Mouse (Mus musculus) heart, embryonic 12.5 days (tissue): ENCODE data around the gene Scn7a. TPM values are rescaled to one million over a fixed set of nuclear protein-coding genes. Genes with fewer than 3 reads are reported as not detected.

ENCODE experiments used
- ATAC-seq: fragments of 200-750 bp; cut with Nextera tagmentation; 2 replicates; pipeline ENCODE4 v1.8.0; 2017; ENCODE audit warnings: moderate TSS enrichment, moderate library complexity; ENCODE audit not compliant: insufficient number of reproducible peaks, low FRiP score
- H3K27ac ChIP-seq: fragments of 300-500 bp; sonication (generic); 2 replicates; pipeline ENCODE4 v1.5.1; 2016; ENCODE audit warnings: mild to moderate bottlenecking, moderate library complexity; ENCODE audit not compliant: poor library complexity, severe bottlenecking
- H3K27me3 ChIP-seq: fragments of 300-500 bp; sonication (generic); replicated peaks from 2 replicates; pipeline ENCODE4 v1.6.1; 2016; ENCODE audit warnings: mild to moderate bottlenecking, moderate library complexity
- H3K36me3 ChIP-seq: fragments of 300-500 bp; sonication (generic); 2 replicates; pipeline ENCODE4 v1.6.1; 2016; ENCODE audit warnings: mild to moderate bottlenecking, moderate library complexity
- H3K4me1 ChIP-seq: fragments of 300-500 bp; sonication (generic); replicated peaks from 2 replicates; pipeline ENCODE4 v1.6.1; 2016; ENCODE audit warnings: mild to moderate bottlenecking
- H3K4me2 ChIP-seq: fragments of 300-500 bp; sonication (generic); 2 replicates; pipeline ENCODE4 v1.6.1; 2016; ENCODE audit warnings: mild to moderate bottlenecking, moderate library complexity
- H3K4me3 ChIP-seq: fragments of 300-500 bp; sonication (generic); 2 replicates; pipeline ENCODE4 v1.5.1; 2016; ENCODE audit warnings: mild to moderate bottlenecking
- H3K9ac ChIP-seq: fragments of 300-500 bp; sonication (generic); 2 replicates; pipeline ENCODE4 v1.6.1; 2016; ENCODE audit warnings: mild to moderate bottlenecking, moderate library complexity
- H3K9me3 ChIP-seq: fragments of 300-500 bp; sonication (generic); replicated peaks from 2 replicates; pipeline ENCODE4 v1.6.1; 2016; ENCODE audit warnings: mild to moderate bottlenecking, moderate library complexity
- WGBS: fragments of 180-500 bp; shearing (Covaris S2); methylation state at CpG from one replicate; pipeline ENCODE4 v1.1.7; 2016; 5-methylcytosine and 5-hydroxymethylcytosine counted together
- polyA plus RNA-seq: library from polyadenylated mRNA; unstranded; fragments of >200 nt; fragmentation: Nextera tagmentation; extraction: Ambion mirVana; gene quantifications from 2 replicates; pipeline ENCODE4 v1.2.1, GENCODE M21; 2016

The Scn7a gene
- 0.98 and 1.2 TPM in 2 replicates for polyA plus RNA-seq

DNA sequence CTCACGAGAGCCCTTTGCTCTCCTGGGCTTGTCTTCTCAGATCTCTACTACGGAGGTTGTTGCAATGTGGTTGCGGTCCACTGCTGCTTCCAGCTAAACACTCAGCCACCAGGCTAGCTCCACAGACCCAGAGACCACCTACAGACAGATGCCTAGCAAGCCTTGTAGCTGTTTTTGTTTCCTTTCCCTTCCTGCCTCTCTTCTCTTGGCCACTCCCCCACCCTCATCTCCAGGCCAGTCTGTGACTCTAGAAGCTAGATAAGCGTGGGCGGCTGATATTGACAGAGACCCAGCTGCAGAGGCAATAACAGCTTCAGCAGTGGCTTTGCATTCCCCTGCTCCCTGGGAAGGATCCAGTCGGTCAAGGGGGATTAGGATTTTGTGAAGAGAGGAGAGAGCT is at the start of gene Scn7a:
Gene Scn7a, minus strand, starts transcription at position 150 of the 400 bp plus-strand sequence.
- H3K4me2 ChIP-seq = peak within 1 kb of the TSS; percentile 62
- 7% methylated on average over 6 of the region's 6 CpGs for whole genome bisulfite sequencing
- H3K9me3 ChIP-seq = no peaks in the 10 kb centered on the region
- H3K4me3 ChIP-seq = peak within 1 kb of the TSS; percentile 31
- no peak within 1 kb of the TSS for H3K27ac ChIP-seq
- no peaks in the 10 kb centered on the region for H3K27me3 ChIP-seq
- ATAC-seq = peak; percentile 36; the same call in 1 of the 2 replicates
- H3K36me3 ChIP-seq = no peaks in the 10 kb centered on the region
- H3K4me1 ChIP-seq = peaks cover 7% of the 10 kb centered on the region; the same call in 1 of the 2 replicates
- peak within 1 kb of the TSS; percentile 15; the same call in 1 of the 2 replicates for H3K9ac ChIP-seq

- Histone ChIP-seq H3K36me3 (no peaks in the 10 kb centered on the region), H3K9ac (no peak overlapping the region), H3K4me2 (no peak overlapping the region), H3K4me1 (no peaks in the 10 kb centered on the region), H3K4me3 (no peak overlapping the region), H3K27me3 (no peaks in the 10 kb centered on the region), H3K9me3 (no peaks in the 10 kb centered on the region), H3K27ac (no peak overlapping the region)
- WGBS = 64% methylated on average over 1 of the region's 1 CpGs
- ATAC-seq = no peak
Measured at GRCm38 (mm10) chr2:66827729-66828128, 43.0 kb upstream of the Scn7a start.

DNA sequence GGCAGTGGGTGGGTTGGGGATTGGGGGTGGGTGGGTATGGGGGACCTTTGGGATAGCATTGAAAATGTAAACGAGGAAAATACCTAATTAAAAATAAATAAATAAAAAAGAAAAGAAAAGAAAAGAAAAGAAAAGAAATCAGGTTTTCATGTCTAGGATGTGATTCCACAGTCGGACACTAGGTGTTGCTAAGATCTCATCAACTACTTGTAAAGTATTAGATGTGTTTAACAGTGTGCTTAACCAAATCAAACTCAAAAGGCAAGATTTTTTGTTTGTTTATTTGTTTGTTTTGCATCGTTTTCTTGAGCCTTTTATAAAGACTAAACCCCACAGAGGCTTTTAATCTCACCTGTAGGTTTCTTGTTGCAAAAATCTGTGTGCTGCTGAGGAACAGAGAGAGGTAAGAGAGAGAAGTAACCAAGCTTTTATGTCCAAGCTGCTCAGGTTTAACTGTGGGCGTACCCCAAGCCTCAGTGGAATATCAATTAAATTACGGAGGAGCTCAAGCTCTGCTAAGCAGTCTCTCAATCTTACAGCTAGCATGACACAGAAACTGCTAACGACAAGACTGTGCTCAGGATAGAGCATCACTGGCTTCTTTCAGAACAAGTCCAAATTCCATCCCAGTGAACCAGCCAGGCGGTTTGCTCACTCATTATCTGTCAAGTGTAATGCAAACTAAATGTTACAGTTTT is 35.3 kb upstream of the Scn7a start:
- H3K4me1 ChIP-seq = no peaks in the 10 kb centered on the region
- H3K9ac ChIP-seq = no peak overlapping the region
- H3K27ac ChIP-seq = no peak overlapping the region
- ATAC-seq = no peak
- no peaks in the 10 kb centered on the region for H3K27me3 ChIP-seq
- H3K4me2 ChIP-seq = no peak overlapping the region
- 38% methylated on average over 7 of the region's 7 CpGs for WGBS
- H3K4me3 ChIP-seq = no peak overlapping the region
- no peaks in the 10 kb centered on the region for H3K36me3 ChIP-seq
- no peaks in the 10 kb centered on the region for H3K9me3 ChIP-seq

DNA sequence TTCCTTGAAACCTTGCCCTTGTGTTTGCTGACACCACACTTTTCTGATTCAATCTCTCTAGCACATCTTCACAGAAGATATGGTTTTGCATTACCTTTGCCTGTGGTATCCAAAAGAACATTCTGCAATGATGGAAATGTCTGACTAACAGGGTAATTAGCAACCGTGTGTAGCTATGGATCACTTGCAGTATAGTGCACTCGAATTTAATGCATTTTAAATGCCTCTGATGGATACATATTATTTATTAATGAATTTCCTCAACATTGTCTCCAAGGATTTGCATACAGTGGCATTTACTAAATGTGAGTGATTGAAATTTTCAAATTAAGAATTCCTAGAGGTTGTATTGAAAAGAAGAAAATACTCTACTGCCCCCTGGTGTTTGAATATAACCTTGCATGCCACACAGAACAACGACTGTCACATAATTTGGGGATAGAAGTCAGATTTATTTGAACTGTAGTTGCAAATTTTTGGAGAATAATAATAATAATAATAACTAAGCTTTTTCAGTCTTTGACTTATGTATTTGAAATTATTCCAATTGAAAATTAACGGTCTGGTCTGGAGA is 15.0 kb upstream of the Scn7a start:
- H3K27ac ChIP-seq = no peak overlapping the region
- no peaks in the 10 kb centered on the region for H3K4me1 ChIP-seq
- WGBS = 47% methylated on average over 4 of the region's 4 CpGs
- no peaks in the 10 kb centered on the region for H3K36me3 ChIP-seq
- H3K27me3 ChIP-seq = no peaks in the 10 kb centered on the region
- H3K9ac ChIP-seq = no peak overlapping the region
- no peak overlapping the region for H3K4me3 ChIP-seq
- no peak overlapping the region for H3K4me2 ChIP-seq
- no peaks in the 10 kb centered on the region for H3K9me3 ChIP-seq
- no peak for ATAC-seq

- Histone ChIP-seq H3K4me2 (no peak overlapping the region), H3K4me3 (no peak overlapping the region), H3K27ac (no peak overlapping the region), H3K27me3 (no peaks in the 10 kb centered on the region), H3K36me3 (no peaks in the 10 kb centered on the region), H3K9ac (no peak overlapping the region), H3K9me3 (no peaks in the 10 kb centered on the region), H3K4me1 (no peaks in the 10 kb centered on the region)
- 26% methylated on average over 1 of the region's 1 CpGs for WGBS
- no peak for ATAC-seq
Measured at GRCm38 (mm10) chr2:66797493-66797892, 12.8 kb upstream of the Scn7a start.

DNA sequence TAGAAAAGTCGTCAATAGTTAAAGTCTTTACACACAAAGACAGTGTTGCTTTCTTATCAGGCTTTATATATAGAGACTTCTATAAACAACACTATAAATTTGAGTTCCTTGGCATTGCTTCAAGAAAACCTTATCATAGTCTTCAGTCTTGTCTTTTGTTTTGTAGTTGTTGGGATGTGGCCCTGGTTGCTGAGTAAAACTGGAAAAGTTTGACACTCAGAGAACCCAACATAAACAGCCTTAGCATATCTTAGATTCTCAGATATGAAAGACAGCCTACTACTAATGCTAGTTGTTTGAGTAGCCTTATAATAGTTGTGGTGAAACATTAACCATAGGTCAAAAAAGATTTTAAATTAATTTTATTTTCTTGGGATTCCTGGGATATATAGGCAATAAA is 6.9 kb upstream of the Scn7a start:
- 75% methylated on average over 1 of the region's 1 CpGs for WGBS
- no peak for ATAC-seq
- H3K27ac ChIP-seq = no peak overlapping the region
- H3K9ac ChIP-seq = no peak overlapping the region
- no peaks in the 10 kb centered on the region for H3K36me3 ChIP-seq
- H3K4me2 ChIP-seq = no peak overlapping the region
- no peaks in the 10 kb centered on the region for H3K27me3 ChIP-seq
- H3K9me3 ChIP-seq = no peaks in the 10 kb centered on the region
- no peak overlapping the region for H3K4me3 ChIP-seq
- H3K4me1 ChIP-seq = no peaks in the 10 kb centered on the region

DNA sequence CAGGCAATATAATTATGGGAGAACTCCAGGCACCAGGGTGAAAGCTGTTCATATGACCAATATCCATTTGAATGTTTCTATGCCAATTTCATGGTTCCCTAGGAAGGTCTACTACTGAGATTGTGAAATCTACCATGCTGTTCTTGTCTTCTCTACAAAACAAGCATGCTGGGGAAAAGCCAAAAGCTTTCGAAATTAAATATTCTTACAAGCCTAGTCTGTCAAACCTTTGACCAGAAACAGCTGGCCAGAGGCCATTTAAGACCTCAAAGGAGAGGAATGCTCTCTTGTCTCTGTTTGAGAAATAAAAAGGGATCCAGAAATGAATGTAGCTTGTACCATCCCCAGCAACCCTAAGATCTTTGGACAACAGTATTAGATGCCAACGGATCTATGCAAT is 3.8 kb downstream of the Scn7a start:
- Histone ChIP-seq H3K9me3 (no peaks in the 10 kb centered on the region), H3K4me2 (no peak overlapping the region), H3K9ac (no peak overlapping the region), H3K36me3 (no peaks in the 10 kb centered on the region), H3K27me3 (no peaks in the 10 kb centered on the region), H3K4me3 (no peak overlapping the region), H3K4me1 (peaks cover 7% of the 10 kb centered on the region; the same call in 1 of the 2 replicates), H3K27ac (no peak overlapping the region)
- 80% methylated on average over 2 of the region's 2 CpGs for WGBS
- ATAC-seq = no peak

- 71% methylated on average over 2 of the region's 2 CpGs for WGBS
- H3K4me2 ChIP-seq = no peak overlapping the region
- no peaks in the 10 kb centered on the region for H3K4me1 ChIP-seq
- no peak overlapping the region for H3K4me3 ChIP-seq
- H3K36me3 ChIP-seq = no peaks in the 10 kb centered on the region
- no peak overlapping the region for H3K27ac ChIP-seq
- no peak for ATAC-seq
- no peaks in the 10 kb centered on the region for H3K9me3 ChIP-seq
- H3K9ac ChIP-seq = no peak overlapping the region
- H3K27me3 ChIP-seq = no peaks in the 10 kb centered on the region
Measured at GRCm38 (mm10) chr2:66767980-66768379, 16.7 kb downstream of the Scn7a start.

DNA sequence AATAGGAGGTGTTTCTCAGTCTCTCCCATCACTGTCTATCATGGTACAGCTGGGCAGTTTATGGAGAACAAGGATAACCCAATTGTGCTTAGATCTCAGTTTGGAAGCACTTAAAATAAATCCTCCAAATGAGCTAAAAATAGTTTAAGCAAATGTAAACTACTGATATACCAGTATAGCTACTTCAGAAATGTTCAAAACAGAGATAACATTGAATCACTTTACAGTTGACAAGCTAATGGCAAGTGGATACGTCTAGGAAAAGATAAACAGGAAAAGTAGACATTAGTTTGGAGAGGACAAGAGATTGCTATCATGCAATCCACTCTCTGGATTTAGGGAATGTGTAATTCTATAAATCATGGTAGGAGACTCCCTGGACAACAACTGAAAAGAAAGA is 19.5 kb downstream of the Scn7a start:
- Histone ChIP-seq H3K27me3 (no peaks in the 10 kb centered on the region), H3K4me2 (no peak overlapping the region), H3K4me1 (no peaks in the 10 kb centered on the region), H3K9ac (no peak overlapping the region), H3K9me3 (no peaks in the 10 kb centered on the region), H3K27ac (no peak overlapping the region), H3K36me3 (no peaks in the 10 kb centered on the region), H3K4me3 (no peak overlapping the region)
- WGBS = 6% methylated on average over 1 of the region's 1 CpGs
- ATAC-seq = no peak

DNA sequence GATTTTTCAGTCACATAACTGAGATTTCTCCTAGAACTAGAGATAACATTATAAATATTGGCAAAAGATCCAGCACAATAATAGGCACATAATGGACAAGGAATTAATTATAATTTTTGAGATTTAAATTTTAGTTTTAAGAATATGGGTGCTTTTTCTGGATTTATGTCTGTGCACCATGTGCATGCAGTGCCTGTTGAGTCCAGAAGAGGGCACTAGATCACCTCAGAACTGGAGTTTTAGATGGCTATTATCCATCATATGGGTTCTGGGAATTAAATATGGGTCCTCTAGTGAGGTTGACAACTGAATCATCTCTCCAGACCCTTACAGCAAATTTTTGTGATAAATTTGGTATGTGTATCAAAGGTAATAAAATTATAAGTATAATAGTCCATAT is 21.8 kb downstream of the Scn7a start:
- ATAC-seq = no peak
- Histone ChIP-seq H3K27ac (no peak overlapping the region), H3K4me2 (no peak overlapping the region), H3K9me3 (no peaks in the 10 kb centered on the region), H3K36me3 (no peaks in the 10 kb centered on the region), H3K4me3 (no peak overlapping the region), H3K27me3 (no peaks in the 10 kb centered on the region), H3K9ac (no peak overlapping the region), H3K4me1 (no peaks in the 10 kb centered on the region)

- 81% methylated on average over 3 of the region's 3 CpGs for WGBS
- Histone ChIP-seq H3K27me3 (no peaks in the 10 kb centered on the region), H3K4me3 (no peak overlapping the region), H3K27ac (no peak overlapping the region), H3K9me3 (no peaks in the 10 kb centered on the region), H3K4me1 (no peaks in the 10 kb centered on the region), H3K9ac (no peak overlapping the region), H3K36me3 (no peaks in the 10 kb centered on the region), H3K4me2 (no peak overlapping the region)
- ATAC-seq = no peak
Measured at GRCm38 (mm10) chr2:66728002-66728401, 56.7 kb downstream of the Scn7a start.

GRCm38 (mm10) chr2:66727585-66727974 is 57.1 kb downstream of the Scn7a start:
- no peak for ATAC-seq
- Histone ChIP-seq H3K9ac (no peak overlapping the region), H3K4me1 (no peaks in the 10 kb centered on the region), H3K36me3 (no peaks in the 10 kb centered on the region), H3K4me2 (no peak overlapping the region), H3K27ac (no peak overlapping the region), H3K27me3 (no peaks in the 10 kb centered on the region), H3K4me3 (no peak overlapping the region), H3K9me3 (no peaks in the 10 kb centered on the region)
